Mouse (Mus musculus) neutrophil, adult 5-6 weeks (primary cell): ENCODE measurements around the gene Ptpn1. TPM values are rescaled to one million over a fixed set of nuclear protein-coding genes. Genes with fewer than 3 reads are reported as not detected.

Source experiments
- ATAC-seq: fragments of 151-379, 151-347 bp; 2 replicates; pipeline ENCODE4 v1.8.0; 2017; ENCODE audit warnings: mild to moderate bottlenecking, moderate TSS enrichment; ENCODE audit not compliant: insufficient number of reproducible peaks, poor library complexity, low FRiP score, severe bottlenecking; ENCODE audit errors: extremely low read depth
- total RNA-seq: library from RNA; stranded (forward); fragments of 200-1000 nt; gene quantifications from 2 replicates; pipeline ENCODE4 v1.2.3, GENCODE M21; 2017

The Ptpn1 gene
- total RNA-seq, result 159 and 218 TPM in 2 replicates

GRCm38 (mm10) chr2:167931985-167932726, at the start of gene Ptpn1:
Gene Ptpn1, plus strand, starts transcription at chr2:167932057.
- peak; percentile 98 for ATAC-seq

- no peak for ATAC-seq
Measured at GRCm38 (mm10) chr2:167886485-167886884, 45.4 kb upstream of the Ptpn1 start.

GRCm38 (mm10) chr2:167887516-167888347, 44.1 kb upstream of the Ptpn1 start:
- no peak for ATAC-seq

- ATAC-seq, result no peak
Measured at GRCm38 (mm10) chr2:167888834-167889233, 43.0 kb upstream of the Ptpn1 start.

GRCm38 (mm10) chr2:167889886-167890285, 42.0 kb upstream of the Ptpn1 start:
- ATAC-seq, result no peak

- ATAC-seq, result peak; percentile 57
Measured at GRCm38 (mm10) chr2:167891908-167892307, 39.9 kb upstream of the Ptpn1 start.

GRCm38 (mm10) chr2:167893680-167894079, 38.2 kb upstream of the Ptpn1 start:
- no peak for ATAC-seq

- peak; percentile 85 for ATAC-seq
Measured at GRCm38 (mm10) chr2:167894948-167895372, 36.9 kb upstream of the Ptpn1 start.

GRCm38 (mm10) chr2:167897896-167898295, 34.0 kb upstream of the Ptpn1 start:
- no peak for ATAC-seq

GRCm38 (mm10) chr2:167899989-167900421, 31.9 kb upstream of the Ptpn1 start:
- no peak for ATAC-seq

GRCm38 (mm10) chr2:167902116-167902703, 29.6 kb upstream of the Ptpn1 start:
- no peak for ATAC-seq

- ATAC-seq, result no peak
Measured at GRCm38 (mm10) chr2:167903242-167903952, 28.5 kb upstream of the Ptpn1 start.

- ATAC-seq, result no peak
Measured at GRCm38 (mm10) chr2:167904621-167905367, 27.1 kb upstream of the Ptpn1 start.

GRCm38 (mm10) chr2:167905561-167905960, 26.3 kb upstream of the Ptpn1 start:
- ATAC-seq, result no peak

- peak; percentile 40; the same call in 1 of the 2 replicates for ATAC-seq
Measured at GRCm38 (mm10) chr2:167906729-167907128, 25.1 kb upstream of the Ptpn1 start.

GRCm38 (mm10) chr2:167909531-167910177, 22.2 kb upstream of the Ptpn1 start:
- no peak for ATAC-seq

- ATAC-seq, result peak; percentile 47; the same call in 1 of the 2 replicates
Measured at GRCm38 (mm10) chr2:167910178-167910540, 21.7 kb upstream of the Ptpn1 start.

- ATAC-seq, result no peak
Measured at GRCm38 (mm10) chr2:167911511-167911910, 20.3 kb upstream of the Ptpn1 start.
